Mouse (Mus musculus) cerebellum, adult 2 months (tissue): Measurements from ENCODE around the gene Krtap29-1.

Experiments
- CTCF ChIP-seq: fragments of 200-500 bp; IDR thresholded peaks from 2 replicates; pipeline ENCODE4 v1.5.1; 2011; ENCODE audit warnings: low read depth, mild to moderate bottlenecking, control low read depth, low read length, moderate library complexity, borderline replicate concordance; ENCODE audit not compliant: insufficient read depth
- POLR2A ChIP-seq: fragments of 200-500 bp; IDR thresholded peaks from 2 replicates; pipeline ENCODE4 v1.6.1; 2011; ENCODE audit warnings: low read length, control low read depth, borderline replicate concordance; ENCODE audit not compliant: insufficient read depth

DNA sequence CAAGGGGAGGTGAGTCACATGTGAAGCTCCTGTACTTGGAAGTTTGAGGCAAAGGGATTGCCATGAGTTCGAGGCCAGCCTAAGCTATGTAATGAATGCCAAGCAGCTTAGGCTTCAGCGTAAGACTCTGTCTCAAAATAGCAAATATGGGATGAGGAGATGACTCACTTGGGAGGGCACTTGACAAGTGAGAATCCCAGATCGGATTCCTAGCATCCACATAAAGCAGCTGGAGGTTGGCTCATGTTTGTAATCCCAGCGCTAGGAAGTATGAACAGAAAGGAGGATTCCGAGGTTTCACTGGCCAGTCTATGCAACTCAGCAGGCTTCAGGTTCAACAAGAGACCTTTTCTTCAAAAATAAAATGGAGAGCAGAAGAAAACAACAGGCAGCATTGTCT is 42.6 kb upstream of the Krtap29-1 start:
- TF ChIP-seq POLR2A (no peak), CTCF (no peak)
